Mouse (Mus musculus) testis, adult 2 months (tissue): ENCODE measurements around the gene Pigk.

Experiments used
- CTCF ChIP-seq: fragments of 200-500 bp; IDR thresholded peaks from 2 replicates; pipeline ENCODE4 v1.5.1; 2012; ENCODE audit warnings: low read depth, mild to moderate bottlenecking, inconsistent platforms, low read length, moderate library complexity; ENCODE audit not compliant: control insufficient read depth, insufficient read depth, insufficient replicate concordance
- POLR2A ChIP-seq: fragments of 200-500 bp; IDR thresholded peaks from 2 replicates; pipeline ENCODE4 v1.6.1; 2012; ENCODE audit warnings: low read depth, mild to moderate bottlenecking, inconsistent platforms, low read length, moderate library complexity; ENCODE audit not compliant: control insufficient read depth

GRCm38 (mm10) chr3:152699261-152699660 is 14.6 kb upstream of the Pigk start:
- no peak for TF ChIP-seq CTCF
- no peak for TF ChIP-seq POLR2A
